ENCODE assay signal across 8 mouse cellular contexts in genomic region chr11:74832503-74833143, GRCm38 (mm10). TPM values are rescaled to one million over a fixed set of nuclear protein-coding genes. Genes with fewer than 3 reads are reported as not detected.
DNase-seq lines count a peak whose midpoint lies in the region; ATAC-seq lines count a peak whose summit lies in the region.

No protein-coding gene starts in this region.

- peak; percentile 83 for DNase-seq in adrenal gland, postnatal 10 days
- DNase-seq in heart, postnatal 10 days = peak; percentile 80 to 83
- peak; percentile 56 to 65 for DNase-seq in layer of hippocampus, postnatal 10 days (ENCODE audit: low spot score in 2 of 2)
- DNase-seq in lung, postnatal 25 days (ENCODE audit: low spot score) = peak; percentile 72
- peak; percentile 51 for DNase-seq in ovary, postnatal 14 days (ENCODE audit: low spot score)
- peak; percentile 70 for DNase-seq in thymus, postnatal 25 days

- 0 out of 2 replicates have a peak, but pooled peaks cover 8% of the 10 kb centered on the region for H3K36me3 ChIP-seq in embryonic facial prominence, embryonic 13.5 days

- no peaks in the 10 kb centered on the region for H3K9me3 ChIP-seq in embryonic facial prominence, embryonic 13.5 days

- under 1% methylated on average over 26 of the region's 26 CpGs for WGBS in embryonic facial prominence, embryonic 13.5 days

- peak overlapping the region; percentile 96 for H3K4me3 ChIP-seq in embryonic facial prominence, embryonic 13.5 days

- peak overlapping the region; percentile 66 for H3K9ac ChIP-seq in embryonic facial prominence, embryonic 13.5 days

- H3K4me2 ChIP-seq in embryonic facial prominence, embryonic 13.5 days = peak overlapping the region; percentile 88

- 0 out of 2 replicates have a peak, but pooled peaks cover 16% of the 10 kb centered on the region for H3K27me3 ChIP-seq in embryonic facial prominence, embryonic 13.5 days

- peak overlapping the region; percentile 97 for H3K27ac ChIP-seq in embryonic facial prominence, embryonic 13.5 days

- peak; percentile 19 for ATAC-seq in CD4-positive, CD25-positive, alpha-beta regulatory T cell, adult 4 months
- no peak for ATAC-seq in embryonic facial prominence, embryonic 13.5 days (ENCODE audit: insufficient number of reproducible peaks, insufficient read depth, low FRiP score, low TSS enrichment, low read depth)

- intact Hi-C loops in heart, postnatal 10 days (cut with DNase I) = no loop called here

- H3K4me1 ChIP-seq in embryonic facial prominence, embryonic 13.5 days = peaks cover 66% of the 10 kb centered on the region

RNA-seq across cellular contexts. Expression of gene Mnt, which starts 1.9 kb away (rescaled TPM):
- polyA plus RNA-seq in CD4-positive, CD25-positive, alpha-beta regulatory T cell, adult 4 months (2017; shearing (Covaris generic)) = 1 to 10 TPM; 5.1 to 5.9 TPM
- 10 to 100 TPM; 19.1 to 20.6 TPM for total RNA-seq in adrenal gland, postnatal 10 days (2021)
- polyA plus RNA-seq in embryonic facial prominence, embryonic 13.5 days (2015; fragmentation: Nextera tagmentation; extraction: Ambion mirVana) = 5.7 and 6.0 TPM in 2 replicates
- total RNA-seq in heart, postnatal 10 days (2021) = 10 to 100 TPM; 12.1 to 14.6 TPM
- 10 to 100 TPM; 31.9 to 34.6 TPM for total RNA-seq in layer of hippocampus, postnatal 10 days (2021)
